Comparison of ENCODE assay signal across 8 mouse cellular contexts in the genomic region with DNA sequence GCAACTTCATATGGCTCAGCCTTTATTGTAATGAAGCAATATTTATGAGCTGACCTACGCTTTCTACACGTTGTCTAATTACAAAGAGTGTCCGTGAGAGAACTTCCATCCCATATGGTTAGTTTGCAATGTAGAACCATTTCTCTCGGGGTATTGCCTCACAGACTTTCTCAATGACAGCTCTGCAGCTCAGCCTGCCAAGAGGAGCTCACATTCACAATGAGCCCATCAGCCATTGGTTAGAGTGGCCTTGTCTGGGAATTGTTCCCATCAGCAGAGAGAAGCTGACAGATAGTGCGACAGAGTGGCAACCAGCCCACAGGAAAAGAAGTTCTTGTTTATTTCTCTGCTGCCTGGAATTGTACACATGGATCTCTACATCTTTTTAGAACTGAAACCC.
A peak's percentile ranks its signal among the peaks of the same experiment; 100 is the strongest.
DNase-seq lines count a peak whose midpoint lies in the region; ATAC-seq and TF ChIP-seq lines count a peak whose summit lies in the region.

No protein-coding gene starts in this region.

- no peak for ATAC-seq in heart, embryonic 12.5 days (ENCODE audit: insufficient number of reproducible peaks, low FRiP score)
- ATAC-seq in heart, embryonic 13.5 days (ENCODE audit: extremely low read depth, insufficient number of reproducible peaks, low FRiP score, low TSS enrichment) = no peak
- no peak for ATAC-seq in intestine, embryonic 15.5 days

- no peak overlapping the region for H3K27ac ChIP-seq in heart, embryonic 12.5 days (ENCODE audit: poor library complexity, severe bottlenecking)
- no peak overlapping the region for H3K27ac ChIP-seq in heart, embryonic 13.5 days (replicated peaks)
- no peak overlapping the region for H3K27ac ChIP-seq in thymus, adult 2 months (ENCODE audit: control insufficient read depth, insufficient read depth, low read length)
- no peak overlapping the region for H3K27ac ChIP-seq in intestine, embryonic 15.5 days

- H3K4me1 ChIP-seq in heart, embryonic 12.5 days (replicated peaks) = peaks cover 11% of the 10 kb centered on the region
- peaks cover 16% of the 10 kb centered on the region for H3K4me1 ChIP-seq in heart, embryonic 13.5 days
- H3K4me1 ChIP-seq in thymus, adult 2 months (replicated peaks; ENCODE audit: control insufficient read depth, insufficient read depth, low read length) = no peaks in the 10 kb centered on the region; the same call in 1 of the 2 replicates
- H3K4me1 ChIP-seq in intestine, embryonic 15.5 days (replicated peaks) = no peaks in the 10 kb centered on the region

- DNase-seq in heart, adult 18-20 months = peak; percentile 55 to 72
- peak; percentile 38 for DNase-seq in adrenal gland, adult 8-10 months
- peak; percentile 33 for DNase-seq in left cerebral cortex, postnatal 4 days
- no peak for DNase-seq in thymus, adult 2 months
- no peak for DNase-seq in thymus, postnatal 4 days

- TF ChIP-seq POLR2A in thymus, adult 2 months (IDR thresholded peaks at IDR 0.05; ENCODE audit: control insufficient read depth, extremely low read depth, insufficient read depth, low read length, poor library complexity) = no peak

- TF ChIP-seq CTCF in thymus, adult 2 months (IDR thresholded peaks at IDR 0.05; ENCODE audit: borderline replicate concordance, control insufficient read depth, extremely low read depth, insufficient read depth, low read length, poor library complexity) = no peak

- no peak overlapping the region for H3K4me3 ChIP-seq in heart, embryonic 12.5 days
- no peak overlapping the region for H3K4me3 ChIP-seq in heart, embryonic 13.5 days
- no peak overlapping the region for H3K4me3 ChIP-seq in thymus, adult 2 months (ENCODE audit: control insufficient read depth, insufficient read depth, low read length)
- H3K4me3 ChIP-seq in intestine, embryonic 15.5 days (replicated peaks) = no peak overlapping the region

- no peaks in the 10 kb centered on the region for H3K36me3 ChIP-seq in heart, embryonic 12.5 days
- H3K36me3 ChIP-seq in heart, embryonic 13.5 days = no peaks in the 10 kb centered on the region
- H3K36me3 ChIP-seq in thymus, adult 2 months (ENCODE audit: control insufficient read depth, insufficient read depth, low read length) = no peaks in the 10 kb centered on the region
- H3K36me3 ChIP-seq in intestine, embryonic 15.5 days = no peaks in the 10 kb centered on the region

- no peak overlapping the region for H3K4me2 ChIP-seq in heart, embryonic 12.5 days
- H3K4me2 ChIP-seq in heart, embryonic 13.5 days = peak overlapping the region; percentile 26; the same call in 1 of the 2 replicates
- H3K4me2 ChIP-seq in intestine, embryonic 15.5 days (replicated peaks) = no peak overlapping the region

- intact Hi-C loops in left cerebral cortex, postnatal 4 days (cut with DNase I) = no loop called here

- H3K9ac ChIP-seq in heart, embryonic 12.5 days = no peak overlapping the region
- no peak overlapping the region for H3K9ac ChIP-seq in heart, embryonic 13.5 days
- H3K9ac ChIP-seq in intestine, embryonic 15.5 days = no peak overlapping the region

- 51% methylated on average over 5 of the region's 5 CpGs for WGBS in heart, embryonic 12.5 days
- WGBS in heart, embryonic 13.5 days = 38% methylated on average over 5 of the region's 5 CpGs
- 91% methylated on average over 5 of the region's 5 CpGs for WGBS in thymus, adult 2 months
- 71% methylated on average over 5 of the region's 5 CpGs for WGBS in intestine, embryonic 15.5 days

- no peaks in the 10 kb centered on the region for H3K27me3 ChIP-seq in heart, embryonic 12.5 days (replicated peaks)
- H3K27me3 ChIP-seq in heart, embryonic 13.5 days (replicated peaks) = no peaks in the 10 kb centered on the region
- H3K27me3 ChIP-seq in thymus, adult 2 months (ENCODE audit: control insufficient read depth, insufficient read depth, low read length) = no peaks in the 10 kb centered on the region
- H3K27me3 ChIP-seq in intestine, embryonic 15.5 days (replicated peaks) = 0 out of 2 replicates have a peak, but pooled peaks cover 3% of the 10 kb centered on the region

- H3K9me3 ChIP-seq in heart, embryonic 12.5 days (replicated peaks) = no peaks in the 10 kb centered on the region
- no peaks in the 10 kb centered on the region for H3K9me3 ChIP-seq in heart, embryonic 13.5 days
- no peaks in the 10 kb centered on the region for H3K9me3 ChIP-seq in intestine, embryonic 15.5 days

Comparison
In these comparisons a context has a peak if more than half of its experiments do, and no peak if none do; other contexts are left out.
1. DNase-seq: peak in heart, adult 18-20 months (2 of 2), adrenal gland, adult 8-10 months (single experiment) and left cerebral cortex, postnatal 4 days (single experiment); none in thymus, adult 2 months (single experiment) and thymus, postnatal 4 days (single experiment).